Mouse (Mus musculus): ENCODE measurements around the gene B3gnt2. TPM values are rescaled to one million over a fixed set of nuclear protein-coding genes. Genes with fewer than 3 reads are reported as not detected.

The B3gnt2 gene
- total RNA-seq, 2 experiments from 2014 or later: 52.7 to 60.0 TPM

- DNase-seq (ENCODE audit: low spot score in 2 of 2): no peak
Observed at GRCm38 (mm10) chr11:22848649-22849195, 12.0 kb downstream of the B3gnt2 start.

- no peak for DNase-seq (ENCODE audit: low spot score in 2 of 2)
Observed at GRCm38 (mm10) chr11:22847732-22848648, 12.8 kb downstream of the B3gnt2 start.

GRCm38 (mm10) chr11:22846960-22847731 lies 13.6 kb downstream of the B3gnt2 start:
- no peak for DNase-seq (ENCODE audit: low spot score in 2 of 2)

GRCm38 (mm10) chr11:22846093-22846835 lies 14.5 kb downstream of the B3gnt2 start:
- DNase-seq (ENCODE audit: low spot score in 2 of 2): no peak

- DNase-seq (ENCODE audit: low spot score in 2 of 2): no peak
Observed at GRCm38 (mm10) chr11:22844754-22845718, 15.7 kb downstream of the B3gnt2 start.

GRCm38 (mm10) chr11:22839456-22839855 lies 21.3 kb downstream of the B3gnt2 start:
- no peak for DNase-seq (ENCODE audit: low spot score in 2 of 2)

GRCm38 (mm10) chr11:22838361-22838760 lies 22.4 kb downstream of the B3gnt2 start:
- no peak for DNase-seq (ENCODE audit: low spot score in 2 of 2)

- DNase-seq (ENCODE audit: low spot score in 2 of 2): no peak
Observed at GRCm38 (mm10) chr11:22836269-22836668, 24.5 kb downstream of the B3gnt2 start.

- no peak for DNase-seq (ENCODE audit: low spot score in 2 of 2)
Observed at GRCm38 (mm10) chr11:22832600-22832999, 28.2 kb downstream of the B3gnt2 start.

- no peak for DNase-seq (ENCODE audit: low spot score in 2 of 2)
Observed at GRCm38 (mm10) chr11:22831916-22832315, 28.8 kb downstream of the B3gnt2 start.

- no peak for DNase-seq (ENCODE audit: low spot score in 2 of 2)
Observed at GRCm38 (mm10) chr11:22830684-22831083, 30.1 kb downstream of the B3gnt2 start.

GRCm38 (mm10) chr11:22830179-22830611 lies 30.6 kb downstream of the B3gnt2 start:
- no peak for DNase-seq (ENCODE audit: low spot score in 2 of 2)

GRCm38 (mm10) chr11:22828988-22829632 lies 31.7 kb downstream of the B3gnt2 start:
- DNase-seq (ENCODE audit: low spot score in 2 of 2): no peak

GRCm38 (mm10) chr11:22827514-22828080 lies 33.2 kb downstream of the B3gnt2 start:
- no peak for DNase-seq (ENCODE audit: low spot score in 2 of 2)

GRCm38 (mm10) chr11:22826665-22827064 lies 34.1 kb downstream of the B3gnt2 start:
- DNase-seq (ENCODE audit: low spot score in 2 of 2): no peak

- DNase-seq (ENCODE audit: low spot score in 2 of 2): no peak
Observed at GRCm38 (mm10) chr11:22826051-22826450, 34.7 kb downstream of the B3gnt2 start.

GRCm38 (mm10) chr11:22825548-22825947 lies 35.2 kb downstream of the B3gnt2 start:
- no peak for DNase-seq (ENCODE audit: low spot score in 2 of 2)

GRCm38 (mm10) chr11:22824049-22824705 lies 36.6 kb downstream of the B3gnt2 start:
- no peak for DNase-seq (ENCODE audit: low spot score in 2 of 2)
